Mouse (Mus musculus) liver, postnatal 0 days (tissue): Measurements from ENCODE around the gene Gal3st2c.

Experiments used
- CTCF ChIP-seq: sonication (generic); IDR thresholded peaks from 2 replicates; pipeline ENCODE4 v1.5.1; 2016; ENCODE audit warnings: antibody characterized with exemption, low read depth
- EP300 ChIP-seq: IDR thresholded peaks from 2 replicates; pipeline ENCODE4 v1.6.1; 2016; ENCODE audit warnings: antibody characterized with exemption, low read depth, mild to moderate bottlenecking

DNA sequence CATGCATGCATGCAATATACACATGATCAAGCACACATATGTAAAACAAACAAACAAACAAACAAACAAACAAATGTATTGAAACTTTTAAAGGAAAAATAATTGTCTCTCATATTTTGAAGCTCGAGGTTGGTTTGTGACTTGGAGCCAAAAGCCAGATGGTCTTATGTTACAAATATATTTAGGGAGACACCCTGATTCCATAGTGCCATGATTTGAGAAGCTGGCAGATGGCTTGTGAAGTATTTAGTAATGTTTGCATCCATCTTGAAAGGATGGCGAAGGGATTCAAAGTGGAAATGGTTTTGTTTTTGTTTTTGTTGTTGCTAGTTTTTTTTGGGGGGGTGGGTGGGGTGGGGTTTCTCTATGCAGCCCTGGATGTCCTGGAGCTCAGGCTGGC, 10.7 kb downstream of the Gal3st2c start:
- TF ChIP-seq CTCF (no peak), EP300 (no peak)
